Mouse (Mus musculus) embryo, embryonic 9.5 days (tissue): ENCODE results near the gene Zfp65.
"Not testable (repeated sequence)": the region's sequence is repeated elsewhere in the genome, so short reads cannot be mapped to it uniquely, and the experiment has no call there.

Experiments
- DNase-seq: peaks from one replicate; pipeline ENCODE4 v3.0.0-alpha.2; 2017; ENCODE audit errors: extremely low spot score

Zfp65 gene

GRCm38 (mm10) chr13:67728641-67729318 is at the start of gene Zfp65:
Gene Zfp65, minus strand, starts transcription at chr13:67729173.
- DNase-seq: peak; percentile 66

- DNase-seq: no peak
Observed at GRCm38 (mm10) chr13:67763031-67763768, 34.2 kb upstream of the Zfp65 start.

- DNase-seq: no peak
Observed at GRCm38 (mm10) chr13:67759966-67760365, 31.0 kb upstream of the Zfp65 start.

- no peak for DNase-seq
Observed at GRCm38 (mm10) chr13:67755761-67756160, 26.8 kb upstream of the Zfp65 start.

GRCm38 (mm10) chr13:67754333-67755306 is 25.6 kb upstream of the Zfp65 start, which contains the start of gene Zfp85:
Gene Zfp85, minus strand, starts transcription at chr13:67755228.
- peak; percentile 82 for DNase-seq

- no peak for DNase-seq
Observed at GRCm38 (mm10) chr13:67743896-67744295, 14.9 kb upstream of the Zfp65 start.

- no peak for DNase-seq
Observed at GRCm38 (mm10) chr13:67742941-67743340, 14.0 kb upstream of the Zfp65 start.

GRCm38 (mm10) chr13:67734391-67734790 is 5.4 kb upstream of the Zfp65 start:
- DNase-seq: not testable (repeated sequence)

- DNase-seq: peak; percentile 22
Observed at GRCm38 (mm10) chr13:67729441-67729840, 468 bp upstream of the Zfp65 start.

GRCm38 (mm10) chr13:67728106-67728505 is 867 bp downstream of the Zfp65 start:
- no peak for DNase-seq

- not testable (repeated sequence) for DNase-seq
Observed at GRCm38 (mm10) chr13:67725331-67725730, 3.6 kb downstream of the Zfp65 start.

GRCm38 (mm10) chr13:67723848-67724479 is 5.0 kb downstream of the Zfp65 start:
- peak; percentile 88 for DNase-seq

- no peak for DNase-seq
Observed at GRCm38 (mm10) chr13:67686971-67687370, 42.0 kb downstream of the Zfp65 start, which contains the start of gene Zfp738. Gene Zfp738, minus strand, starts transcription at chr13:67687071.

- DNase-seq: not testable (repeated sequence)
Observed at GRCm38 (mm10) chr13:67683841-67684240, 45.1 kb downstream of the Zfp65 start.

GRCm38 (mm10) chr13:67682959-67683735 is 45.8 kb downstream of the Zfp65 start:
- DNase-seq: peak; percentile 80

GRCm38 (mm10) chr13:67674902-67675301 is 54.1 kb downstream of the Zfp65 start:
- DNase-seq: no peak
